Mouse (Mus musculus) liver, adult 2 months (tissue): Measurements from ENCODE around the gene Rap1b.

Source experiments
- CTCF ChIP-seq: fragments of 200-500 bp; IDR thresholded peaks from 2 replicates; pipeline ENCODE4 v1.5.1; 2011; ENCODE audit warnings: low read depth, low read length, control low read depth
- POLR2A ChIP-seq: fragments of 200-500 bp; IDR thresholded peaks from 2 replicates; pipeline ENCODE4 v1.6.1; 2011; ENCODE audit warnings: low read length, control low read depth; ENCODE audit not compliant: insufficient read depth; ENCODE audit errors: extremely low read depth

DNA sequence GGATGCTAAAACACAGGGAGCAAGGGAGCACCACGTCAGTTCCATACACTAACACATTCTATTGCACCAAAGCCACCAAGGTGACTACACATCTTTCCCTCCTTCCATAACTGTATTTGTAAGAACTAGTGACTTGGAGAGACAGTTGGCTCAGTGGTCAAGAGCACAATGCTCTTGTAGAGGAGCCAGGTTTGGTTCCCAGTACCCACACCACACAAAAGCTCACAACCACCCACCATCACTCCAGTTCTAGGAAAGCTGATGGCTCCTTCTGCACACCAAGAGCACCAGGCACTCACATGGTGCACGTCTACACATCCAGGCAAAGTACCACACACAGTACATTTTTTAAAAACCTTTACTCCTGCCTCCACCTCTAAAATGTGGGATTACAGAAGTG lies 63.8 kb downstream of the Rap1b start:
- TF ChIP-seq POLR2A (no peak), CTCF (no peak)
